Mouse (Mus musculus) limb, embryonic 14.5 days (tissue): ENCODE results near the gene Gper1. TPM values are rescaled to one million over a fixed set of nuclear protein-coding genes. Genes with fewer than 3 reads are reported as not detected.
"Not testable (repeated sequence)": the region's sequence is repeated elsewhere in the genome, so short reads cannot be mapped to it uniquely, and the experiment has no call there.

Experiments used
- ATAC-seq: fragments of 200-750 bp; cut with Nextera tagmentation; 2 replicates; pipeline ENCODE4 v1.8.0; 2017; ENCODE audit warnings: low read depth, moderate number of reproducible peaks, moderate TSS enrichment; ENCODE audit not compliant: low FRiP score
- DNase-seq: peaks from one replicate; pipeline ENCODE4 v3.0.0-alpha.2; 2015; ENCODE audit warnings: low spot score
- H3K27ac ChIP-seq: fragments of 300-500 bp; sonication (generic); replicated peaks from 2 replicates; pipeline ENCODE4 v1.5.1; 2014; ENCODE audit warnings: low read depth, mild to moderate bottlenecking, low read length, moderate library complexity, mixed read lengths
- H3K27me3 ChIP-seq: fragments of 300-500 bp; sonication (generic); 2 replicates; pipeline ENCODE4 v1.6.1; 2014; ENCODE audit warnings: low read length, mixed read lengths; ENCODE audit not compliant: control insufficient read depth, insufficient read depth
- H3K36me3 ChIP-seq: fragments of 300-500 bp; sonication (generic); 2 replicates; pipeline ENCODE4 v1.6.1; 2014; ENCODE audit warnings: mild to moderate bottlenecking, low read length, moderate library complexity, mixed read lengths; ENCODE audit not compliant: control insufficient read depth, insufficient read depth
- H3K4me1 ChIP-seq: fragments of 300-500 bp; sonication (generic); 2 replicates; pipeline ENCODE4 v1.6.1; 2014; ENCODE audit warnings: antibody characterized with exemption, low read length, mixed read lengths; ENCODE audit not compliant: control insufficient read depth, insufficient read depth
- H3K4me2 ChIP-seq: fragments of 300-500 bp; sonication (generic); replicated peaks from 2 replicates; pipeline ENCODE4 v1.6.1; 2014; ENCODE audit warnings: low read depth, mild to moderate bottlenecking, low read length, moderate library complexity; ENCODE audit not compliant: severe bottlenecking
- H3K4me3 ChIP-seq: fragments of 300-500 bp; sonication (generic); replicated peaks from 2 replicates; pipeline ENCODE4 v1.5.1; 2014; ENCODE audit warnings: low read length
- H3K9ac ChIP-seq: fragments of 300-500 bp; sonication (generic); 2 replicates; pipeline ENCODE4 v1.6.1; 2014; ENCODE audit warnings: mild to moderate bottlenecking, low read depth, low read length, moderate library complexity; ENCODE audit not compliant: severe bottlenecking
- H3K9me3 ChIP-seq: fragments of 300-500 bp; sonication (generic); 2 replicates; pipeline ENCODE4 v1.6.1; 2016; ENCODE audit warnings: low read length; ENCODE audit not compliant: control insufficient read depth
- POLR2A ChIP-seq: fragments of 200-500 bp; IDR thresholded peaks from 2 replicates; pipeline ENCODE4 v1.8.0; 2012; ENCODE audit warnings: inconsistent platforms, mild to moderate bottlenecking, moderate library complexity, borderline replicate concordance; ENCODE audit not compliant: insufficient read depth, insufficient read length; ENCODE audit errors: extremely low read depth
- WGBS: fragments of 180-500 bp; shearing (Covaris S2); extraction: QIAGEN DNeasy Blood & Tissue Kit; methylation state at CpG from one replicate; pipeline ENCODE4 v1.1.7; 2014; 5-methylcytosine and 5-hydroxymethylcytosine counted together
- polyA plus RNA-seq, 2 experiments: library from polyadenylated mRNA; depleted of rRNA in 1 of 2; stranded (reverse) in 1 of 2; unstranded in 1 of 2; fragments of >200 nt; fragmentation: Nextera tagmentation in 1 of 2; extraction: Ambion mirVana in 1 of 2; gene quantifications; 2 replicates each; pipeline versions ENCODE4 v1.2.1 to v1.2.3; 2012 to 2014

Gper1 gene
- polyA plus RNA-seq, 2 experiments: 4.7 to 6.7 TPM

DNA sequence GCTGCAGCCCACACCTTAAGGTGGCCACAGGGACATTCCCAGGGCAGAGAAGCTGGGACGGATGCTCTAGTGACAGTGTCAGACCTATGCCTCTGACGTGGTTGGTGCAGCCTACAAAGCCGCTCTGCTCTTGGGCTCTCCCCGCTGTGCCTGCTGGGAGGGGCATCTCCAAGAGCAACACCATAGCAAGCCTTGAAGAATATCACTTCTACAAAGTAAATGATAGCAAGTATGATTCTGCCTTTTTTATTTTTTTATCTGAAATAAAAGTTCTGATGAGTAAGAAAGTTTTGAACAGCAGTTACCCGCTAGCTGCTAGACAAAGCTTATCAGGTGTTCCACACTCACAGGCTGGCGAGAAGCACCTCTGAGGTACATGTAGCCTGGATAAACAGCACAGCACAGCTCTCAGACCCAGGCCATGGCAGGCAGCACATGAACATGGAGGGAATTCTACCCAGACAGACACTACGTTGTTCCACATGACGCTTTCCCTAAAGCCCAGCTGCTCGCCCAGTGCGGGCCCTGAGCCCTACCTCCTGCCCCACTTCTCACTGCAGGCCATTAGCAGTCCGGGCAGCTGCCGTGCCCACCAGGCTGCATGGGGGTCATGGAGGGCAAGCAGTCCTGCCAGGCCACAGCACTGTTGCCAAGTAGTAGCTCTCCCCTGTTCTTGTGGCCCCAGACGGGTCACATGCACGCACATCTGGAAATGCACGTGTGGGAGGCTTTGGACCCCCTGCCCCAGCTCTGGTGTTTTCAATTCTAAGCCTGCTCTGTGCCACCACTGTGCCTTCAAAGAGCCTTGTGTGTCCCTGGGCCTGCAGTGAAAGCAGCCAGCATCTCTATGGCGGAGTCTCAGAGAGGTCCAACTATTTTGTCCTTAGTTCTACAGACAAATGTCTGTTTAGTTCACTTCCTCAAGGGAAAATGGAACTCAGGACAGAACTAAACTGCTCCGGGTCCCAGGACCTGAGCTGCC lies 34.0 kb upstream of the Gper1 start:
- peak overlapping the region; percentile 29; the same call in 1 of the 2 replicates for H3K9ac ChIP-seq
- DNase-seq (no peak), ATAC-seq (0 out of 2 replicates have a peak, but pooled peaks have one; percentile 17)
- no peak overlapping the region for H3K4me3 ChIP-seq
- 40% methylated on average over 17 of the region's 17 CpGs for WGBS
- TF ChIP-seq POLR2A: no peak
- H3K9me3 ChIP-seq: no peaks in the 10 kb centered on the region
- H3K36me3 ChIP-seq: peaks cover 3% of the 10 kb centered on the region; the same call in 1 of the 2 replicates
- no peak overlapping the region for H3K4me2 ChIP-seq
- no peaks in the 10 kb centered on the region for H3K27me3 ChIP-seq
- H3K4me1 ChIP-seq: peaks cover 27% of the 10 kb centered on the region
- H3K27ac ChIP-seq: peak overlapping the region; percentile 71

DNA sequence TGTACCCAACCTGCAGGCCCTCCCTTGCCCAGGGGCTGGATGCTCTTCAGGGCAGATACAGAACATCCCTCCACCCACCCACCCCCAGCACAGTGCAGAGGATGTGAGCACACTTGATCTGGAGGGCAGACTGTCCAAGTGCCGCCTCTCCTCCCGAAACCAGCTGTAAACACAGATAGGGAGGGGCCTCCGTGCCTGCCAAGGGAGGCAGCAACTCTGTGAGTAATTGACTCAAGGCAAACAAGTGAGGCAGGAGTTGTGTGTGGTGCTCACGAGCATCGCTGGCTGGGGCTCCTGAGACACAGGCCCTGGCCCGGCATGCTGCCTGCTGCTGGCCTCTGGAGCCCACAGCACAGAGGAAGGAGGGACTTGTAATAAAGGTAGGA lies 33.3 kb upstream of the Gper1 start:
- ATAC-seq (peak; percentile 24; the same call in 1 of the 2 replicates), DNase-seq (no peak)
- Histone ChIP-seq H3K27ac (peak overlapping the region; percentile 71), H3K9ac (peak overlapping the region; percentile 22; the same call in 1 of the 2 replicates), H3K9me3 (no peaks in the 10 kb centered on the region), H3K27me3 (no peaks in the 10 kb centered on the region), H3K36me3 (peaks cover 3% of the 10 kb centered on the region; the same call in 1 of the 2 replicates), H3K4me1 (peaks cover 27% of the 10 kb centered on the region), H3K4me3 (no peak overlapping the region), H3K4me2 (no peak overlapping the region)
- 1% methylated on average over 5 of the region's 6 CpGs for WGBS
- no peak for TF ChIP-seq POLR2A

DNA sequence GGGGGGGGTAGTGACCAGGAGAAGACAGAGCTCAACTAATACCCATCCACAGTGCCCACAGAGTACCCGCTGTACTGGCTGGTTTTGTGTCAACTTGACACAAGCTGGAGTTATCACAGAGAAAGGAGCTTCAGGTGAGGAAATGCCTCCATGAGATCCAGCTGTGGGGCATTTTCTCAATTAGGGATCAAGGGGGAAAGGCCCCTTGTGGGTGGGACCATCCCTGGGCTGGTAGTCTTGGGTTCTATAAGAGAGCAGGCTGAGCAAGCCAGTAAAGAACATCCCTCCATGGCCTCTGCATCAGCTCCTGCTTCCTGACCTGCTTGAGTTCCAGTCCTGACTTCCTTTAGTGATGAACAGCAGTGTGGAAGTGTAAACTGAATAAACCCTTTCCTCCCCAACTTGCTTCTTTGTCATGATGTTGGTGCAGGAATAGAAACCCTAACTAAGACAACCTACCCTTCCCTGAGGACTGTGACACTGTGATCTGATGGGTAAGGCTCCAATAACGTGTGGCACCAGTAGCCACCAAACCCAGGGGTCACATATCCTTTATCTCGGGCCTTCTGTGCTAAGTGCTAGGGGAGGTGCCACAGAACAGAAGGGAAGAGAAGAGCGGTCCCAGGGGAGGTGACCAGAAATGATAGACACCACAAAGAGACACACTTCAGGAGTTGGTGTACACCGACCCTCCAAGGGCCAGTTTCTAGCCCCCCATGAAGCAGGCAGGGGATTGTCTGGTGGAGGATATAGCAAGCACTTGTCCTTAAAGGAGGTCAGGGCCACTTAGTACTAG lies 32.4 kb upstream of the Gper1 start:
- not testable (repeated sequence) for H3K9me3 ChIP-seq, H3K36me3 ChIP-seq, ATAC-seq, DNase-seq, H3K4me3 ChIP-seq, H3K27me3 ChIP-seq, H3K9ac ChIP-seq, H3K27ac ChIP-seq, H3K4me2 ChIP-seq
- WGBS: 81% methylated on average over 5 of the region's 5 CpGs
- H3K4me1 ChIP-seq: peaks cover 30% of the 10 kb centered on the region

DNA sequence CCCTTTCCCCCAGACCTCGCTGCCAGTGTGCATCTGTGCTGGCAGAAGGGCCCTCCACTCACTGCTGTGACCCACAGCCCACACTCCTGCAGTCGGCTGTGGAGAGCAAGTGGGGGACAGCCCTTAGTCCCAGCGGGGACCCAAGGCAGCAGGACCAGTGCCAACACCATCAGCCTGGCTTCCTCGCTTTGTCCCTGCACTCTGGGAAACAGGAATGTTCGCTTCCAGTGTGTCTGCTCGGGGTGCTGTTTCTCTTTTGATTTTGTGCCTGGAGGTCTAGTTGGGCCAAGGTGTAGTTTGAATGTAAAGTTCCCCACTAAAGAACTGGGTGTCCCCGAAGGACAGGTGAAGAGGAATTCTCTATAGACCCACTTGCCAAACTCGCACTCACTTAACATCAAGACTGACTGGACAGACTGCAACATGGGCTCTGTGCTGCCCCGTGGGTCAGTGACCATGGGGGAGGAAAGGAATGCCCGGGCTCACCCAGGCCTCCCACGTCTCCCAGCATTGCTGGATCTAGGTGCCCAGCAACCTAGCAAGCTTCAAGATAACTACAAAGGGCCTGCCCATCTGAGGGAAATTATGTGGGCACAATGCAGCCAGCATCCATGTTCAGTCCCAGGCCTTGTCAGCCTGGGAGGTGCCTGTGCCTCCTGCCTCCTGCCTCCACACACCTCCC lies 31.5 kb upstream of the Gper1 start:
- 78% methylated on average over 11 of the region's 11 CpGs for WGBS
- Histone ChIP-seq H3K9me3 (no peaks in the 10 kb centered on the region), H3K27me3 (no peaks in the 10 kb centered on the region), H3K4me1 (peaks cover 30% of the 10 kb centered on the region), H3K27ac (no peak overlapping the region), H3K9ac (no peak overlapping the region), H3K4me2 (no peak overlapping the region), H3K4me3 (no peak overlapping the region), H3K36me3 (peaks cover 3% of the 10 kb centered on the region; the same call in 1 of the 2 replicates)
- DNase-seq: no peak
- no peak for ATAC-seq
- TF ChIP-seq POLR2A: no peak
